Mouse (Mus musculus): Measurements from ENCODE around the gene Tlr5. TPM values are rescaled to one million over a fixed set of nuclear protein-coding genes. Genes with fewer than 3 reads are reported as not detected.

The Tlr5 gene
- polyA plus RNA-seq, 1 experiment from 2014 or later: 1.2 TPM

- peak overlapping the region; percentile 72 for H3K27ac ChIP-seq (replicated peaks)
- peak overlapping the region; percentile 60 for H3K4me2 ChIP-seq (replicated peaks; ENCODE audit: low read depth)
- WGBS: under 1% methylated on average over 20 of the region's 20 CpGs
- TF ChIP-seq EP300 (optimal IDR thresholded peaks at IDR 0.05): no peak
- peak; percentile 97 for TF ChIP-seq CTCF (IDR thresholded peaks at IDR 0.05; ENCODE audit: low read depth)
- no peaks in the 10 kb centered on the region for H3K9me3 ChIP-seq (ENCODE audit: control insufficient read depth, low read length)
- H3K4me3 ChIP-seq (ENCODE audit: low read depth, low read length): peak overlapping the region; percentile 41
- H3K36me3 ChIP-seq (ENCODE audit: control insufficient read depth, insufficient read depth, low read length): no peaks in the 10 kb centered on the region
- peak overlapping the region; percentile 31 for H3K9ac ChIP-seq (ENCODE audit: low read length)
- DNase-seq (ENCODE audit: low spot score) (peak; percentile 90), ATAC-seq (ENCODE audit: low FRiP score, low TSS enrichment) (peak; percentile 76)
- 0 out of 2 replicates have a peak, but pooled peaks cover 7% of the 10 kb centered on the region for H3K4me1 ChIP-seq (replicated peaks; ENCODE audit: control insufficient read depth, insufficient read depth)
- no peaks in the 10 kb centered on the region for H3K27me3 ChIP-seq (ENCODE audit: control insufficient read depth, insufficient read depth, low read length)
These were observed 5.3 kb downstream of the Tlr5 start for GRCm38 (mm10) chr1:182959811-182960455.

- Histone ChIP-seq H3K27ac (replicated peaks) (no peak overlapping the region), H3K4me3 (ENCODE audit: low read depth, low read length) (no peak overlapping the region), H3K4me2 (replicated peaks; ENCODE audit: low read depth) (no peak overlapping the region), H3K9me3 (ENCODE audit: control insufficient read depth, low read length) (no peaks in the 10 kb centered on the region), H3K27me3 (ENCODE audit: control insufficient read depth, insufficient read depth, low read length) (no peaks in the 10 kb centered on the region), H3K4me1 (replicated peaks; ENCODE audit: control insufficient read depth, insufficient read depth) (0 out of 2 replicates have a peak, but pooled peaks cover 7% of the 10 kb centered on the region), H3K36me3 (ENCODE audit: control insufficient read depth, insufficient read depth, low read length) (no peaks in the 10 kb centered on the region), H3K9ac (ENCODE audit: low read length) (no peak overlapping the region)
- TF ChIP-seq EP300 (optimal IDR thresholded peaks at IDR 0.05) (no peak), CTCF (IDR thresholded peaks at IDR 0.05; ENCODE audit: low read depth) (no peak)
- no peak for ATAC-seq (ENCODE audit: low FRiP score, low TSS enrichment)
- WGBS: 73% methylated on average over 5 of the region's 5 CpGs
- no peak for DNase-seq (ENCODE audit: low spot score)
These were observed 6.5 kb downstream of the Tlr5 start for GRCm38 (mm10) chr1:182961076-182961475.

GRCm38 (mm10) chr1:182963329-182963728 is 8.7 kb downstream of the Tlr5 start:
- Histone ChIP-seq H3K36me3 (ENCODE audit: control insufficient read depth, insufficient read depth, low read length) (no peaks in the 10 kb centered on the region), H3K4me3 (ENCODE audit: low read depth, low read length) (no peak overlapping the region), H3K4me1 (replicated peaks; ENCODE audit: control insufficient read depth, insufficient read depth) (0 out of 2 replicates have a peak, but pooled peaks cover 7% of the 10 kb centered on the region), H3K4me2 (replicated peaks; ENCODE audit: low read depth) (no peak overlapping the region), H3K9me3 (ENCODE audit: control insufficient read depth, low read length) (no peaks in the 10 kb centered on the region), H3K27me3 (ENCODE audit: control insufficient read depth, insufficient read depth, low read length) (no peaks in the 10 kb centered on the region), H3K27ac (replicated peaks) (no peak overlapping the region), H3K9ac (ENCODE audit: low read length) (no peak overlapping the region)
- ATAC-seq (ENCODE audit: low FRiP score, low TSS enrichment) (no peak), DNase-seq (ENCODE audit: low spot score) (no peak)
- WGBS: 43% methylated on average over 5 of the region's 5 CpGs
- TF ChIP-seq EP300 (optimal IDR thresholded peaks at IDR 0.05): no peak
- peak; percentile 49 for TF ChIP-seq CTCF (IDR thresholded peaks at IDR 0.05; ENCODE audit: low read depth)

- 82% methylated on average over 9 of the region's 9 CpGs for WGBS
- H3K36me3 ChIP-seq (ENCODE audit: control insufficient read depth, insufficient read depth, low read length): no peaks in the 10 kb centered on the region
- no peak overlapping the region for H3K9ac ChIP-seq (ENCODE audit: low read length)
- no peaks in the 10 kb centered on the region for H3K9me3 ChIP-seq (ENCODE audit: control insufficient read depth, low read length)
- no peak overlapping the region for H3K4me2 ChIP-seq (replicated peaks; ENCODE audit: low read depth)
- TF ChIP-seq EP300 (optimal IDR thresholded peaks at IDR 0.05): no peak
- no peaks in the 10 kb centered on the region for H3K4me1 ChIP-seq (replicated peaks; ENCODE audit: control insufficient read depth, insufficient read depth)
- no peaks in the 10 kb centered on the region for H3K27me3 ChIP-seq (ENCODE audit: control insufficient read depth, insufficient read depth, low read length)
- no peak overlapping the region for H3K27ac ChIP-seq (replicated peaks)
- DNase-seq (ENCODE audit: low spot score): no peak
- no peak overlapping the region for H3K4me3 ChIP-seq (ENCODE audit: low read depth, low read length)
- no peak for ATAC-seq (ENCODE audit: low FRiP score, low TSS enrichment)
These were observed 10.4 kb downstream of the Tlr5 start for GRCm38 (mm10) chr1:182964855-182965466.

- Histone ChIP-seq H3K36me3 (ENCODE audit: control insufficient read depth, insufficient read depth, low read length) (no peaks in the 10 kb centered on the region), H3K9ac (ENCODE audit: low read length) (no peak overlapping the region), H3K4me1 (replicated peaks; ENCODE audit: control insufficient read depth, insufficient read depth) (no peaks in the 10 kb centered on the region), H3K27ac (replicated peaks) (no peak overlapping the region), H3K27me3 (ENCODE audit: control insufficient read depth, insufficient read depth, low read length) (no peaks in the 10 kb centered on the region), H3K4me3 (ENCODE audit: low read depth, low read length) (no peak overlapping the region), H3K4me2 (replicated peaks; ENCODE audit: low read depth) (no peak overlapping the region), H3K9me3 (ENCODE audit: control insufficient read depth, low read length) (no peaks in the 10 kb centered on the region)
- DNase-seq (ENCODE audit: low spot score) (no peak), ATAC-seq (ENCODE audit: low FRiP score, low TSS enrichment) (no peak)
- 73% methylated on average over 9 of the region's 9 CpGs for WGBS
- no peak for TF ChIP-seq EP300 (optimal IDR thresholded peaks at IDR 0.05)
- TF ChIP-seq CTCF (IDR thresholded peaks at IDR 0.05; ENCODE audit: low read depth): no peak
These were observed 14.1 kb downstream of the Tlr5 start for GRCm38 (mm10) chr1:182968732-182969131.

- DNase-seq (ENCODE audit: low spot score) (no peak), ATAC-seq (ENCODE audit: low FRiP score, low TSS enrichment) (no peak)
- Histone ChIP-seq H3K27me3 (ENCODE audit: control insufficient read depth, insufficient read depth, low read length) (no peaks in the 10 kb centered on the region), H3K4me1 (replicated peaks; ENCODE audit: control insufficient read depth, insufficient read depth) (no peaks in the 10 kb centered on the region), H3K9ac (ENCODE audit: low read length) (no peak overlapping the region), H3K9me3 (ENCODE audit: control insufficient read depth, low read length) (no peaks in the 10 kb centered on the region), H3K27ac (replicated peaks) (no peak overlapping the region), H3K36me3 (ENCODE audit: control insufficient read depth, insufficient read depth, low read length) (no peaks in the 10 kb centered on the region), H3K4me3 (ENCODE audit: low read depth, low read length) (no peak overlapping the region), H3K4me2 (replicated peaks; ENCODE audit: low read depth) (no peak overlapping the region)
- no peak for TF ChIP-seq EP300 (optimal IDR thresholded peaks at IDR 0.05)
- TF ChIP-seq CTCF (IDR thresholded peaks at IDR 0.05; ENCODE audit: low read depth): no peak
- WGBS: 84% methylated on average over 6 of the region's 6 CpGs
These were observed 17.7 kb downstream of the Tlr5 start for GRCm38 (mm10) chr1:182972240-182972639.
